Mouse (Mus musculus) limb, embryonic 11.5 days (tissue): Measurements from ENCODE around the gene Itpk1. TPM values are rescaled to one million over a fixed set of nuclear protein-coding genes. Genes with fewer than 3 reads are reported as not detected.

Source experiments
- ATAC-seq: fragments of 200-750 bp; cut with Nextera tagmentation; 2 replicates; pipeline ENCODE4 v1.8.0; 2017; ENCODE audit warnings: low read depth; ENCODE audit not compliant: insufficient number of reproducible peaks, low FRiP score, low TSS enrichment
- DNase-seq: peaks from one replicate; pipeline ENCODE4 v3.0.0-alpha.2; 2015; ENCODE audit warnings: low spot score
- H3K27ac ChIP-seq: fragments of 300-500 bp; sonication (generic); replicated peaks from 2 replicates; pipeline ENCODE4 v1.5.1; 2014; ENCODE audit warnings: low read depth, mild to moderate bottlenecking, low read length
- H3K27me3 ChIP-seq: fragments of 300-500 bp; sonication (generic); 2 replicates; pipeline ENCODE4 v1.6.1; 2014; ENCODE audit warnings: mild to moderate bottlenecking, low read length, mixed read lengths; ENCODE audit not compliant: control insufficient read depth, insufficient read depth
- H3K36me3 ChIP-seq: fragments of 300-500 bp; sonication (generic); 2 replicates; pipeline ENCODE4 v1.6.1; 2014; ENCODE audit warnings: mild to moderate bottlenecking, low read length, moderate library complexity, mixed read lengths; ENCODE audit not compliant: control insufficient read depth, insufficient read depth
- H3K4me1 ChIP-seq: fragments of 300-500 bp; sonication (generic); 2 replicates; pipeline ENCODE4 v1.6.1; 2014; ENCODE audit warnings: low read length, mixed read lengths; ENCODE audit not compliant: control insufficient read depth, insufficient read depth
- H3K4me2 ChIP-seq: fragments of 300-500 bp; sonication (generic); 2 replicates; pipeline ENCODE4 v1.6.1; 2014; ENCODE audit warnings: low read depth, mild to moderate bottlenecking, moderate library complexity; ENCODE audit not compliant: severe bottlenecking
- H3K4me3 ChIP-seq: fragments of 300-500 bp; sonication (generic); 2 replicates; pipeline ENCODE4 v1.5.1; 2014; ENCODE audit warnings: low read depth, low read length
- H3K9ac ChIP-seq: fragments of 300-500 bp; sonication (generic); 2 replicates; pipeline ENCODE4 v1.6.1; 2014; ENCODE audit warnings: mild to moderate bottlenecking, low read length
- H3K9me3 ChIP-seq: fragments of 300-500 bp; sonication (generic); 2 replicates; pipeline ENCODE4 v1.6.1; 2016; ENCODE audit warnings: low read length; ENCODE audit not compliant: control insufficient read depth
- WGBS: fragments of 180-500 bp; shearing (Covaris S2); extraction: QIAGEN DNeasy Blood & Tissue Kit; methylation state at CpG from one replicate; pipeline ENCODE4 v1.1.7; 2014; 5-methylcytosine and 5-hydroxymethylcytosine counted together
- polyA plus RNA-seq: library from polyadenylated mRNA; unstranded; fragments of >200 nt; fragmentation: Nextera tagmentation; extraction: Ambion mirVana; gene quantifications from 2 replicates; pipeline ENCODE4 v1.2.1, GENCODE M21; 2014

The Itpk1 gene
- polyA plus RNA-seq, 1 experiment from 2014 or later, result 7.7 TPM

- 35% methylated on average over 13 of the region's 13 CpGs for WGBS
- 0 out of 2 replicates have a peak overlapping the region, but pooled peaks have one; percentile 22 for H3K4me2 ChIP-seq
Observed at GRCm38 (mm10) chr12:102719552-102720315, 15.0 kb upstream of the Itpk1 start.

GRCm38 (mm10) chr12:102714654-102715395 lies 10.1 kb upstream of the Itpk1 start:
- Histone ChIP-seq H3K9ac (no peak overlapping the region), H3K27me3 (no peaks in the 10 kb centered on the region), H3K9me3 (no peaks in the 10 kb centered on the region), H3K27ac (no peak overlapping the region), H3K4me2 (no peak overlapping the region), H3K4me3 (no peak overlapping the region), H3K4me1 (0 out of 2 replicates have a peak, but pooled peaks cover 3% of the 10 kb centered on the region), H3K36me3 (no peaks in the 10 kb centered on the region)
- no peak for DNase-seq
- 89% methylated on average over 10 of the region's 10 CpGs for WGBS
- no peak for ATAC-seq

More at GRCm38 (mm10) chr12:102719552-102720315, 15.0 kb upstream of the Itpk1 start:
- no peaks in the 10 kb centered on the region for H3K36me3 ChIP-seq
- H3K4me3 ChIP-seq, result no peak overlapping the region
- no peaks in the 10 kb centered on the region for H3K27me3 ChIP-seq
- no peak overlapping the region for H3K9ac ChIP-seq
- H3K27ac ChIP-seq, result no peak overlapping the region
- no peaks in the 10 kb centered on the region for H3K4me1 ChIP-seq
- no peaks in the 10 kb centered on the region for H3K9me3 ChIP-seq
- DNase-seq, result peak; percentile 78
- ATAC-seq, result peak; percentile 45; the same call in 1 of the 2 replicates

DNA sequence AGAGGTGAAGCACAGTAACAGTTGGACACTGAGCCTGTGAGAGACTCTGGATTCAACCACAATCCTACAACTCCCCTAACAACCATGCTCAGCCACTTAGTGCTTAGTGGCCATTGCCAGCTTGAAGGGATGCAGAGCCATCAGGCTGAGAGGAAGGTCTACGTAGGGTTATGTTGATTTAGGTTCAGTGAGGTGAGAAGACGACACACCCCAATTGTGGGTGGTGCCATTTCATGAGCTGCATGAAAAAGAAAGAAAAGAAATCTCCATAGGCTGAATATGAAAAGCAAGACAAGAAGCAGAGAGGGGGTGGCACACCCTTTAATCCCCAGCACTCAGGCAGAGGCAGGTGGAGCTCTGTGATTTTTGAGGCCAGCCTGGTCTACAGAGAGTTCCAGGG lies 9.4 kb upstream of the Itpk1 start:
- Histone ChIP-seq H3K9ac (no peak overlapping the region), H3K4me2 (no peak overlapping the region), H3K4me3 (no peak overlapping the region), H3K36me3 (no peaks in the 10 kb centered on the region), H3K4me1 (0 out of 2 replicates have a peak, but pooled peaks cover 3% of the 10 kb centered on the region), H3K27me3 (no peaks in the 10 kb centered on the region), H3K27ac (no peak overlapping the region), H3K9me3 (no peaks in the 10 kb centered on the region)
- 61% methylated on average over 2 of the region's 2 CpGs for WGBS
- no peak for ATAC-seq
- no peak for DNase-seq

GRCm38 (mm10) chr12:102713153-102713865 lies 8.6 kb upstream of the Itpk1 start:
- WGBS, result 60% methylated on average over 20 of the region's 20 CpGs
- H3K9me3 ChIP-seq, result no peaks in the 10 kb centered on the region
- no peak overlapping the region for H3K4me3 ChIP-seq
- H3K36me3 ChIP-seq, result no peaks in the 10 kb centered on the region
- H3K27ac ChIP-seq, result no peak overlapping the region
- no peaks in the 10 kb centered on the region for H3K27me3 ChIP-seq
- no peak overlapping the region for H3K4me2 ChIP-seq
- no peak overlapping the region; the same call in 1 of the 2 replicates for H3K9ac ChIP-seq
- DNase-seq (no peak), ATAC-seq (no peak)
- H3K4me1 ChIP-seq, result 0 out of 2 replicates have a peak, but pooled peaks cover 3% of the 10 kb centered on the region

DNA sequence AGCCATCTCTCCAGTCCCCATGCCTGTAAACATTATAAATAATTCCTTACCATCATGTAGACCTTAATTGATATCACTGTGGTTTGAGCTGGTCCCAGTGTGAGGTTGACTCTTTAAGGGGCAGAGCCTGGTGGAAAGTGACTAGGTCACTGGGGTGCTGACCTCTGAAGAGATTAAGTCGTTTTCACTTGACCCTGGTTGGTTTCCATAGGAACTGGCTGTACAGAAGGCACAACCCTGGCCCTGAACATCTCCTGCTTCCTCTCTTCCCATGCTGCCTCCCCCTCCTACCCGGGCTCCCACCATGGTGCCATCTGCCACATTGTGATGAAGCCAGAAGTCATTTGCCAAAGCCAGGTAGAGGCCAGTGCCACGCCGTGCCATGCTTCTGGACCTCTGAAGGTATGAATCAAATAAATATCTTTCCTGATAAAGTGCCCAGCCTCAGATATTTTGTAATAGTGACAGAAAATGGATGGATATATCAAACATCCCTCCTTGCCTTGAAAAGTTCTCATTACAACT lies 6.2 kb upstream of the Itpk1 start:
- Histone ChIP-seq H3K27me3 (no peaks in the 10 kb centered on the region), H3K36me3 (no peaks in the 10 kb centered on the region), H3K4me2 (no peak overlapping the region), H3K9me3 (no peaks in the 10 kb centered on the region), H3K27ac (no peak overlapping the region), H3K4me3 (no peak overlapping the region), H3K4me1 (0 out of 2 replicates have a peak, but pooled peaks cover 3% of the 10 kb centered on the region), H3K9ac (no peak overlapping the region)
- DNase-seq, result no peak
- no peak for ATAC-seq
- 57% methylated on average over 4 of the region's 4 CpGs for WGBS

- Histone ChIP-seq H3K4me2 (no peak overlapping the region), H3K36me3 (no peaks in the 10 kb centered on the region), H3K9ac (no peak overlapping the region), H3K9me3 (no peaks in the 10 kb centered on the region), H3K27ac (no peak overlapping the region), H3K4me3 (no peak overlapping the region), H3K4me1 (peaks cover 3% of the 10 kb centered on the region; the same call in 1 of the 2 replicates), H3K27me3 (no peaks in the 10 kb centered on the region)
- 90% methylated on average over 5 of the region's 5 CpGs for WGBS
- ATAC-seq (no peak), DNase-seq (no peak)
Observed at GRCm38 (mm10) chr12:102709896-102710295, 5.2 kb upstream of the Itpk1 start.

DNA sequence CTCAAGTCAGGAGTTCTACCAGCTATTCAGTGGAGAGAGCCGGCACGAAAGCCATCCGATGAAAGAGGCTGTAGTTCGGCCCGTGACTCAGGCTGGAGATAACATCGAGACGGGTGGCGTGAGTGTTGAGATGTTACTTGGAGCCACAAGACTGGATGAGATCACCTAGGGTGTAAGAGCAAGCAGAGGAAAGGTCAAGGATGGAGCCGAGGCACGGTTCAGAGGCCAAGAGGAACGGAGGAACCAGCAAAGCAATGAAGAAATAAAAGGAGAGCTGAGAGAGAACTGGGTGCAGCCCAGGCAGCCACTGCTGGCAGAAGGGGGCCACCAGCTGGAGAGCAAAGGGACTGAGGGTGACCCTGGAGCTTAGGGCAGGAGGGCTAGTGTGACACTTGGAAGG lies 3.5 kb upstream of the Itpk1 start:
- 85% methylated on average over 11 of the region's 11 CpGs for WGBS
- ATAC-seq, result no peak

More for the DNA sequence above, 3.5 kb upstream of the Itpk1 start:
- Histone ChIP-seq H3K27ac (no peak overlapping the region), H3K36me3 (no peaks in the 10 kb centered on the region), H3K4me3 (no peak overlapping the region), H3K9me3 (no peaks in the 10 kb centered on the region), H3K9ac (no peak overlapping the region), H3K4me1 (peaks cover 7% of the 10 kb centered on the region), H3K27me3 (no peaks in the 10 kb centered on the region), H3K4me2 (no peak overlapping the region)
- no peak for DNase-seq
